Mouse (Mus musculus): ENCODE measurements at regions not wholly inside any gene's neighbourhood (a gene's known extent, or its start where the extent isn't known, plus 50 kb on each side); places are given as distances from the start of the nearest gene placed in this dataset.

DNA sequence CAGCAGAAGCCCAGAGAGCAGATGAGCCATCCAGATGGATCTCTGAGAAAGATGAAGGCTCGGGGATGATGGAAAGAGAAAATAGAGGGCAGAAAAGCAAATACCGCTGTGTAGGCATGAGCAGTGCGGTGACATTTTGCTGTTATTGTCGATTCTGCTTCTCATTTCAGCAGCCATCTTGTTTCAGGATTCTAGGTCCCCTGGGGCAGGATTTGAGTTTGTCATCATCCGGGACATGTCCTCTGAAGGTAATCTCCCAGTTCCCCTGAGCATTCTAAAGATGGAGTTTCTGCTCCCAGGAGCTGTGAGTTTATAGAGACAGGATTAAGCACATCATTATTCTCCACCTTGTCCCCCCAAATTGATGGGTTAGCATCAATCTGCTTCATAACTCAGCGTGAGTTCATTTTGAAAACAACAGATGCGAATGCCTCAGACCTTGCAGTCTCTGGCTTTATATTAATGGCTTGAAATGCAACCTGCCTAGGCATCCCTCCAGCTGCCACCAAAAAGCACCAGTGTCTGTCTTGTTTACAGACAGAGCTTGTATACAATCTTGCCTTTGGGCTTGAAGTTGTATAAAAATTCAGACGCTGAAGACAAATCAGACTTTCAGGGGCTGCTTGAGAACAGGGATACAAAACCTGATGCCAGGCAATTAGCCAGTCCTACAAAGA lies 128.6 kb upstream of the Foxa2 start:
- no peak for TF ChIP-seq CTCF (IDR thresholded peaks at IDR 0.05; ENCODE audit: low read depth)
- no peak for TF ChIP-seq EP300 (optimal IDR thresholded peaks at IDR 0.05)

Measured in stomach, postnatal 0 days (tissue).